ENCODE assay signal across 17 mouse cellular contexts in genomic region chr1:89541151-89541550, GRCm38 (mm10).
A peak's percentile ranks its signal among the peaks of the same experiment; 100 is the strongest.
DNase-seq lines count a peak whose midpoint lies in the region; ATAC-seq and TF ChIP-seq lines count a peak whose summit lies in the region.
"Had no signal": no experiment of that assay in that cellular context is flagged by ENCODE, and none has a peak within 500 bp of the region (broad histone marks: within the 10 kb centered on the region; RNA-seq: fewer than 3 reads in every experiment).

No protein-coding gene starts in this region.

- TF ChIP-seq POLR2A in brain, embryonic 14.5 days (IDR thresholded peaks at IDR 0.05; ENCODE audit: borderline replicate concordance, extremely low read depth, insufficient read depth, insufficient read length, poor library complexity, severe bottlenecking): no peak

- 0 out of 2 replicates have a peak, but pooled peaks have one; percentile 39 for ATAC-seq in forebrain, embryonic 12.5 days (ENCODE audit: low FRiP score)
- ATAC-seq in hindbrain, embryonic 16.5 days: peak; percentile 15; the same call in 1 of the 2 replicates
- ATAC-seq in midbrain, embryonic 16.5 days: peak; percentile 74
- ATAC-seq: inflammation-experienced regulatory T-cells, adult 6 months had no signal

- H3K4me1 ChIP-seq in forebrain, embryonic 12.5 days: peaks cover 38% of the 10 kb centered on the region
- peaks cover 22% of the 10 kb centered on the region for H3K4me1 ChIP-seq in hindbrain, embryonic 16.5 days (ENCODE audit: control insufficient read depth, insufficient read depth, low read depth, low read length)
- peaks cover 15% of the 10 kb centered on the region for H3K4me1 ChIP-seq in midbrain, embryonic 16.5 days (ENCODE audit: control insufficient read depth, insufficient read depth, low read length)

- 50% methylated on average over 13 of the region's 13 CpGs for WGBS in forebrain, embryonic 12.5 days
- WGBS in hindbrain, embryonic 16.5 days: 33% methylated on average over 13 of the region's 13 CpGs
- 36% methylated on average over 13 of the region's 13 CpGs for WGBS in midbrain, embryonic 16.5 days

- DNase-seq in brain, embryonic 14.5 days (ENCODE audit: low read depth): peak; percentile 61
- no peak for DNase-seq in urinary bladder, postnatal 10 days (ENCODE audit: low spot score)
- DNase-seq in cerebellum, postnatal 36 days: no peak
- DNase-seq in urinary bladder, postnatal 25 days (ENCODE audit: low spot score): no peak
- DNase-seq: adrenal gland, adult 2 months; cerebellum, adult 8-10 months; gastrocnemius, adult 2 months; heart, adult 18-20 months; liver; lung, adult 2 months; lung, postnatal 4 days; thymus, postnatal 4 days had no signal

- no peaks in the 10 kb centered on the region for H3K36me3 ChIP-seq in forebrain, embryonic 12.5 days (replicated peaks)
- no peaks in the 10 kb centered on the region for H3K36me3 ChIP-seq in hindbrain, embryonic 16.5 days (ENCODE audit: control insufficient read depth, insufficient read depth, low read length)
- no peaks in the 10 kb centered on the region for H3K36me3 ChIP-seq in midbrain, embryonic 16.5 days (ENCODE audit: control insufficient read depth, insufficient read depth, low read length)

- peak overlapping the region; percentile 62; the same call in 1 of the 2 replicates for H3K27ac ChIP-seq in forebrain, embryonic 12.5 days
- no peak overlapping the region; the same call in 1 of the 2 replicates for H3K27ac ChIP-seq in hindbrain, embryonic 16.5 days (ENCODE audit: low read depth, low read length)
- peak overlapping the region; percentile 64 for H3K27ac ChIP-seq in midbrain, embryonic 16.5 days (ENCODE audit: low read length)
- H3K27ac ChIP-seq: gastrocnemius, adult 2 months; left cerebral cortex, adult 2 months had no signal

- H3K9ac ChIP-seq in forebrain, embryonic 12.5 days: no peak overlapping the region
- peak overlapping the region; percentile 23; the same call in 1 of the 2 replicates for H3K9ac ChIP-seq in hindbrain, embryonic 16.5 days (ENCODE audit: low read depth, low read length)
- H3K9ac ChIP-seq in midbrain, embryonic 16.5 days (ENCODE audit: low read depth, low read length): peak overlapping the region; percentile 22; the same call in 1 of the 2 replicates

- no peaks in the 10 kb centered on the region for H3K27me3 ChIP-seq in forebrain, embryonic 12.5 days
- no peaks in the 10 kb centered on the region for H3K27me3 ChIP-seq in hindbrain, embryonic 16.5 days (replicated peaks; ENCODE audit: control insufficient read depth, insufficient read depth, low read length)
- no peaks in the 10 kb centered on the region for H3K27me3 ChIP-seq in midbrain, embryonic 16.5 days (ENCODE audit: control insufficient read depth, insufficient read depth, low read depth, low read length)

- TF ChIP-seq CTCF in brain, embryonic 14.5 days (IDR thresholded peaks at IDR 0.05; ENCODE audit: borderline replicate concordance, extremely low read depth, insufficient read depth, insufficient read length): no peak

- H3K4me3 ChIP-seq in forebrain, embryonic 12.5 days (replicated peaks): no peak overlapping the region
- H3K4me3 ChIP-seq in hindbrain, embryonic 16.5 days (ENCODE audit: low read length): no peak overlapping the region
- H3K4me3 ChIP-seq in midbrain, embryonic 16.5 days (ENCODE audit: low read depth, low read length): no peak overlapping the region
- H3K4me3 ChIP-seq: gastrocnemius, adult 2 months; left cerebral cortex, adult 2 months had no signal

- no peaks in the 10 kb centered on the region for H3K9me3 ChIP-seq in forebrain, embryonic 12.5 days
- H3K9me3 ChIP-seq in hindbrain, embryonic 16.5 days (ENCODE audit: control insufficient read depth, low read length): no peaks in the 10 kb centered on the region
- H3K9me3 ChIP-seq in midbrain, embryonic 16.5 days (replicated peaks; ENCODE audit: control insufficient read depth, low read length, poor library complexity, severe bottlenecking): no peaks in the 10 kb centered on the region; the same call in 1 of the 2 replicates

- no peak overlapping the region for H3K4me2 ChIP-seq in forebrain, embryonic 12.5 days
- H3K4me2 ChIP-seq in hindbrain, embryonic 16.5 days (ENCODE audit: low read length): no peak overlapping the region
- no peak overlapping the region for H3K4me2 ChIP-seq in midbrain, embryonic 16.5 days (ENCODE audit: low read length)

Comparison
In these comparisons a context has a peak if more than half of its experiments do, and no peak if none do; other contexts are left out.
1. ATAC-seq: peak in every context shown above with its lines; median percentile 74 in midbrain, embryonic 16.5 days; 39 in forebrain, embryonic 12.5 days; 15 in hindbrain, embryonic 16.5 days.